Mouse (Mus musculus): ENCODE measurements around the gene Lingo3.

DNA sequence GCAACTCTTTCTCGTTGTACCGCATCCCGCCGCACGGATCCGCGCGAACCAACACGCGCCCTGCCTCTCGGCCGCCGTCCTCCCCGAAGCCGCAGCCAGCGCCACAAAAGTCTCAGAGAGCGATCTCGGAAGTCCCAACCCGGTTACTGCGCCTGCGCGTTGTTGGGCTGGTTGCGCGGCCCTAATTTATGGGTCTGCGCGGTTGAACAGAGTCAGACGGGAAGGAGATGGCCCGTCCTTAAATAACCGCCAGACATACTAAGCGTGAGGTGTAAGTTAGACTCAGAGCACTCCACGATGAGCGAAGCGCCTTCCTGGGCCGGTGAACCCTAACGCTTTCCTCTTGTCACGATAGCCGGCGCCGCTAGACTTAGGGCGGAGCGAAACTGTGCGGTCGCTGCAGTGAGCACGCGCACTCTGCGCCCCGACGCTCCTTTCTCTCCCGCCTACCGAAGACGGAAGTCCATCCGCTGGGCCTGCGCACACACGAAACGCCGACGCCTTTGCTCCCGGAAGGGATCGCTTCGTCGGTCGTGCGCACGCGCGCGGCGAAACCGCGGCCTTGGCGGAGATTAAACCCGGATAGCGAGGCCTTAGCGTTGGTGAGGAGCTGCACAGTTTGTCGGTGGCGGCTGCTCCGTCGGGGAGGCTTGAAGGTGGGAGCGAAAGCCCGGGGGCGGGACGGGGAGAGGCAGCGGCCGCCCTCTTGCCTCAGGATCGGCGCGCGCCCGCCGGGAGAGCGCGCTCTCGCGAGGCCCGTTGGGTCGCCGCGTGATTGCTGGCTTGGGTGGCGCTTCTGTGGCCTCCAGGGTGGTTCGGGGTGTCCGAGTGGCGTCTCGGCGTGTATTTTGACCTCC lies 45.5 kb downstream of the Lingo3 start, which contains the start of the genes Sf3a2 and Plekhj1:
- TF ChIP-seq RAD21 (IDR thresholded peaks at IDR 0.05; ENCODE audit: low read depth, low read length) = no peak
- no peak for TF ChIP-seq CTCF (IDR thresholded peaks at IDR 0.05 in 2 of 3, conservative IDR thresholded peaks at IDR 0.05 in 1 of 3; ENCODE audit: control insufficient read depth in 1 of 3, insufficient read depth in 1 of 3, low read depth in 2 of 3, low read length in 3 of 3, poor library complexity in 1 of 3, severe bottlenecking in 1 of 3)
- no peak for TF ChIP-seq USF1 (IDR thresholded peaks at IDR 0.05; ENCODE audit: low read depth, low read length)
- TF ChIP-seq ETS1 (IDR thresholded peaks at IDR 0.05; ENCODE audit: low read depth, low read length) = peak; percentile 47; the same call in 1 of the 2 replicates
- TF ChIP-seq EP300 (IDR thresholded peaks at IDR 0.05; ENCODE audit: low read depth in 1 of 2, low read length in 2 of 2) = peak in 1 of 2 experiments; percentile 30; a peak in 1 of 4 replicates
- TF ChIP-seq ZKSCAN1 (IDR thresholded peaks at IDR 0.05; ENCODE audit: low read depth, low read length) = no peak
- peak; percentile 94 to 98 for TF ChIP-seq POLR2A (IDR thresholded peaks at IDR 0.05; ENCODE audit: control insufficient read depth in 1 of 2, insufficient read depth in 1 of 2, low read depth in 1 of 2, low read length in 2 of 2, poor library complexity in 1 of 2)

Measured in MEL (cell line).